In the genomic region with DNA sequence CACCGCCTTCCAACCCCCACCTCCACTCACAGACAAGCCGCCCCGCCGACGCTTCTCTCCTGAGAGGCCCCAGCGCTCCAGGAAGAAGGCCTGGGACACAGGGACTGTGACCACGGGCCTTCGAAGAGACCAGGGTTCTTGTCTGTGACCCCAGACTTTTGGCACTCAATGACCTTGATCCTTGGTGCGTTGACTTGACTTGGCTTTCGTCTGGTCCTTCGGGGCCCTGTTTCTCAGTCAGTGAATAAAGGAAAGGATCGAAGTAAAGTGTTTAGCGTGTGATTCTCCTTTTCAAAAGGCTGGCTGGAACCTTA, we compare ENCODE assay signal across 8 mouse cellular contexts.
DNase-seq lines count a peak whose midpoint lies in the region; ATAC-seq and TF ChIP-seq lines count a peak whose summit lies in the region.

No protein-coding gene starts in this region.

- no peak for ATAC-seq in kidney, embryonic 15.5 days (replicated peaks; ENCODE audit: low FRiP score)
- ATAC-seq in embryonic facial prominence, embryonic 11.5 days (replicated peaks; ENCODE audit: insufficient number of reproducible peaks, low FRiP score, low TSS enrichment, low read depth) = no peak
- ATAC-seq in hindbrain, postnatal 0 days = no peak

- no peak for DNase-seq in kidney, adult 8-10 months
- no peak for DNase-seq in embryonic facial prominence, embryonic 11.5 days (ENCODE audit: low spot score)
- DNase-seq in hindbrain, postnatal 0 days (ENCODE audit: low spot score) = no peak
- peak; percentile 48 for DNase-seq in neural tube, embryonic 10.5 days (ENCODE audit: extremely low spot score, low spot score)
- DNase-seq in retina, embryonic 14.5 days (ENCODE audit: low spot score) = no peak
- DNase-seq in adipocyte (ENCODE audit: low spot score) = no peak
- no peak for DNase-seq in adrenal gland, postnatal 10 days

- no peaks in the 10 kb centered on the region for H3K36me3 ChIP-seq in kidney, embryonic 15.5 days
- no peaks in the 10 kb centered on the region for H3K36me3 ChIP-seq in embryonic facial prominence, embryonic 11.5 days (replicated peaks; ENCODE audit: control insufficient read depth, insufficient read depth, low read depth, low read length)
- H3K36me3 ChIP-seq in hindbrain, postnatal 0 days (ENCODE audit: insufficient read depth, low read length) = no peaks in the 10 kb centered on the region

- no peaks in the 10 kb centered on the region for H3K9me3 ChIP-seq in kidney, embryonic 15.5 days (replicated peaks)
- H3K9me3 ChIP-seq in embryonic facial prominence, embryonic 11.5 days (replicated peaks; ENCODE audit: control insufficient read depth, low read length) = no peaks in the 10 kb centered on the region
- no peaks in the 10 kb centered on the region for H3K9me3 ChIP-seq in hindbrain, postnatal 0 days (ENCODE audit: low read length)

- peak overlapping the region; percentile 96 for H3K27ac ChIP-seq in kidney, embryonic 15.5 days
- H3K27ac ChIP-seq in embryonic facial prominence, embryonic 11.5 days (replicated peaks; ENCODE audit: low read depth, low read length) = no peak overlapping the region
- peak overlapping the region; percentile 83 for H3K27ac ChIP-seq in hindbrain, postnatal 0 days

- H3K9ac ChIP-seq in kidney, embryonic 15.5 days = no peak overlapping the region
- H3K9ac ChIP-seq in embryonic facial prominence, embryonic 11.5 days (replicated peaks; ENCODE audit: low read length) = peak overlapping the region; percentile 57; the same call in 1 of the 2 replicates
- H3K9ac ChIP-seq in hindbrain, postnatal 0 days (replicated peaks; ENCODE audit: low read length) = 0 out of 2 replicates have a peak overlapping the region, but pooled peaks have one; percentile 56

- H3K27me3 ChIP-seq in kidney, embryonic 15.5 days = peaks cover 95% of the 10 kb centered on the region
- H3K27me3 ChIP-seq in embryonic facial prominence, embryonic 11.5 days (ENCODE audit: control insufficient read depth, insufficient read depth, low read length) = peaks cover 62% of the 10 kb centered on the region
- H3K27me3 ChIP-seq in hindbrain, postnatal 0 days (ENCODE audit: insufficient read depth, low read length) = peaks cover 10% of the 10 kb centered on the region; the same call in 1 of the 2 replicates

- 3% methylated on average over 13 of the region's 13 CpGs for WGBS in kidney, embryonic 15.5 days
- WGBS in embryonic facial prominence, embryonic 11.5 days = 2% methylated on average over 13 of the region's 13 CpGs
- 6% methylated on average over 13 of the region's 13 CpGs for WGBS in hindbrain, postnatal 0 days

- H3K4me3 ChIP-seq in kidney, embryonic 15.5 days (replicated peaks) = peak overlapping the region; percentile 54
- no peak overlapping the region for H3K4me3 ChIP-seq in embryonic facial prominence, embryonic 11.5 days (ENCODE audit: low read depth, low read length)
- H3K4me3 ChIP-seq in hindbrain, postnatal 0 days (ENCODE audit: low read length) = peak overlapping the region; percentile 46; the same call in 1 of the 2 replicates

- peaks cover 61% of the 10 kb centered on the region for H3K4me1 ChIP-seq in kidney, embryonic 15.5 days
- H3K4me1 ChIP-seq in embryonic facial prominence, embryonic 11.5 days (ENCODE audit: control insufficient read depth, insufficient read depth, low read length) = no peaks in the 10 kb centered on the region; the same call in 1 of the 2 replicates
- H3K4me1 ChIP-seq in hindbrain, postnatal 0 days (ENCODE audit: insufficient read depth, low read length) = 0 out of 2 replicates have a peak, but pooled peaks cover 4% of the 10 kb centered on the region

- no peak for TF ChIP-seq CTCF in hindbrain, postnatal 0 days (IDR thresholded peaks at IDR 0.05; ENCODE audit: low read depth)

- H3K4me2 ChIP-seq in kidney, embryonic 15.5 days = peak overlapping the region; percentile 84
- H3K4me2 ChIP-seq in embryonic facial prominence, embryonic 11.5 days (ENCODE audit: low read depth, low read length) = peak overlapping the region; percentile 88
- peak overlapping the region; percentile 66 for H3K4me2 ChIP-seq in hindbrain, postnatal 0 days (ENCODE audit: low read depth, low read length)
